Mouse (Mus musculus) lung, embryonic 16.5 days (tissue): Measurements from ENCODE around the gene Psg19. TPM values are rescaled to one million over a fixed set of nuclear protein-coding genes. Genes with fewer than 3 reads are reported as not detected.

Experiments used
- ATAC-seq: fragments of 200-750 bp; cut with Nextera tagmentation; 2 replicates; pipeline ENCODE4 v1.8.0; 2017; ENCODE audit warnings: low read depth, mild to moderate bottlenecking, moderate library complexity
- H3K27ac ChIP-seq: fragments of 300-500 bp; sonication (generic); 2 replicates; pipeline ENCODE4 v1.5.1; 2014; ENCODE audit warnings: mild to moderate bottlenecking, control low read depth, low read length
- H3K27me3 ChIP-seq: fragments of 300-500 bp; sonication (generic); 2 replicates; pipeline ENCODE4 v1.6.1; 2014; ENCODE audit warnings: low read depth, low read length, mixed read lengths; ENCODE audit not compliant: control insufficient read depth, insufficient read depth
- H3K36me3 ChIP-seq: fragments of 300-500 bp; sonication (generic); 2 replicates; pipeline ENCODE4 v1.6.1; 2014; ENCODE audit warnings: low read length; ENCODE audit not compliant: control insufficient read depth, insufficient read depth
- H3K4me1 ChIP-seq: fragments of 300-500 bp; sonication (generic); replicated peaks from 2 replicates; pipeline ENCODE4 v1.6.1; 2014; ENCODE audit warnings: low read length, mixed read lengths; ENCODE audit not compliant: control insufficient read depth, insufficient read depth
- H3K4me2 ChIP-seq: fragments of 300-500 bp; sonication (generic); 2 replicates; pipeline ENCODE4 v1.6.1; 2014; ENCODE audit warnings: low read depth, low read length, control low read depth
- H3K4me3 ChIP-seq: fragments of 300-500 bp; sonication (generic); 2 replicates; pipeline ENCODE4 v1.5.1; 2014; ENCODE audit warnings: mild to moderate bottlenecking, low read length, control low read depth
- H3K9ac ChIP-seq: fragments of 300-500 bp; sonication (generic); 2 replicates; pipeline ENCODE4 v1.6.1; 2014; ENCODE audit warnings: low read length, control low read depth
- H3K9me3 ChIP-seq: fragments of 300-500 bp; sonication (generic); 2 replicates; pipeline ENCODE4 v1.6.1; 2016; ENCODE audit warnings: low read length; ENCODE audit not compliant: control insufficient read depth
- WGBS: fragments of 180-500 bp; shearing (Covaris S2); extraction: QIAGEN DNeasy Blood & Tissue Kit; methylation state at CpG from one replicate; pipeline ENCODE4 v1.1.7; 2014; 5-methylcytosine and 5-hydroxymethylcytosine counted together
- polyA plus RNA-seq: library from polyadenylated mRNA; unstranded; fragments of >200 nt; fragmentation: Nextera tagmentation; extraction: Ambion mirVana; gene quantifications from 2 replicates; pipeline ENCODE4 v1.2.1, GENCODE M21; 2015

The Psg19 gene
- polyA plus RNA-seq = not detected in 2 replicates

DNA sequence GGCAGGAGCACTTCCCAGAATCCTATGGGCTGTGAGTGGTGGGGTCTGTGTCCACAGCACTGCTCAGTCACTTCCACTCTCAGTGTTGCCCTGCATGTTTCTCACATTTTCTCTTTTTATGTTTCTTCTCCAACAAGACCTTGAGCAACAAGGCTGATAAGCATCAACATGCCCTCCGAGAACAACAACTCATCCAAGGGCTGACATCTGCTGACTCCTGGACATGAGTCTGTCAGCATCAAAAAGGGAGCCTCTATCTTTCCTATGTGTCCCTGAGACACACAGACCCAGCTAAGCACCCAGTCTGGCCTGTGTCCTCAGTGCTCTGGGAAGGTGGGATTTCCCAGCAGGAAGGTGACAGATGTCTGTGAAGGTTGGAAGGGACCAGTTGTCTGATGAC is at the start of gene Psg19:
Gene Psg19 (minus strand): TSS at position 101 of the 400 bp plus-strand sequence.
- no peak for ATAC-seq
- WGBS = 74% methylated on average over 1 of the region's 1 CpGs
- Histone ChIP-seq H3K9me3 (no peaks in the 10 kb centered on the region), H3K9ac (no peak within 1 kb of the TSS), H3K4me3 (no peak within 1 kb of the TSS), H3K27ac (no peak within 1 kb of the TSS), H3K4me1 (no peaks in the 10 kb centered on the region), H3K36me3 (no peaks in the 10 kb centered on the region), H3K27me3 (no peaks in the 10 kb centered on the region), H3K4me2 (no peak within 1 kb of the TSS)

DNA sequence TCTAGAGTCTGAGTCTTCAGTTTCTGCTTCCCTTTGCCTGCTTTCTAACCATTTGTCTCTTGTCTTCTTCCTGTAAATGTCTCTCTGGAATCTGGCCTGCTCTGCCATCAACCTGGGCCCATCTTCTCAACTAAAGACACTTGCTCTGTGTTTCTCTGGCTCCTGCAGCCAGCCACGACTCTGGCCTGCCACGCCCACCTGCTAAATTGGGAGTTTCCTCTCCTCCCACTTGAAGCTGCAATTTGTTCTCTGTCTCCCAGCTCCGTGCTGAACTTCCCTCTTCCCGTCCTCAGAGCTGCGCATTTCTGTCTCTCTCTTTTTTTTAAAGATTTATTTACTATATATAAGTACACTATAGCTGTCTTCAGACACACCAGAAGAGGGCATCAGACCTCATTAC is 46.5 kb upstream of the Psg19 start:
- H3K4me2 ChIP-seq = no peak overlapping the region
- H3K4me1 ChIP-seq = 0 out of 2 replicates have a peak, but pooled peaks cover 8% of the 10 kb centered on the region
- H3K27me3 ChIP-seq = no peaks in the 10 kb centered on the region
- H3K27ac ChIP-seq = no peak overlapping the region
- H3K9me3 ChIP-seq = no peaks in the 10 kb centered on the region
- no peak for ATAC-seq
- H3K36me3 ChIP-seq = no peaks in the 10 kb centered on the region
- H3K9ac ChIP-seq = no peak overlapping the region
- no peak overlapping the region for H3K4me3 ChIP-seq
- WGBS = 20% methylated on average over 5 of the region's 5 CpGs

DNA sequence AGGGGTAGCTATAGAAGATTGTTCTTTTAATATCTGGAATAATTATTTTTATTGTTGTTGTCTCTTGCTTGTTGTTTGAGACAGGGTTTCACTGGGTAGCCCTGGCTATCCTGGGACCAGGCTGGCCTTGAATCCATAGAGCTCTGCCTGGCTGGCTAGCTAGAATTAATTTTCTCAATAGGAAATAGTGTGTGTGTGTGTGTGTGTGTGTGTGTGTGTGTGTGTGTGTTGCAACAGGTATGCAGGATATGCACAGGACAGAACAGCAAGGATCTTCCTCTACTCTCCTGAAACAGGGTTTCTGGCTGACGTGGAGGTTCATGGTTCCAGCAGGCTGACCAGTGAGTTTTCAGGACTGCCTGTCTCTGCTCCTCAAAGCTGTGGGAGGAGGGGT is 42.9 kb upstream of the Psg19 start:
- ATAC-seq = no peak
- H3K9ac ChIP-seq = peak overlapping the region; percentile 65

DNA sequence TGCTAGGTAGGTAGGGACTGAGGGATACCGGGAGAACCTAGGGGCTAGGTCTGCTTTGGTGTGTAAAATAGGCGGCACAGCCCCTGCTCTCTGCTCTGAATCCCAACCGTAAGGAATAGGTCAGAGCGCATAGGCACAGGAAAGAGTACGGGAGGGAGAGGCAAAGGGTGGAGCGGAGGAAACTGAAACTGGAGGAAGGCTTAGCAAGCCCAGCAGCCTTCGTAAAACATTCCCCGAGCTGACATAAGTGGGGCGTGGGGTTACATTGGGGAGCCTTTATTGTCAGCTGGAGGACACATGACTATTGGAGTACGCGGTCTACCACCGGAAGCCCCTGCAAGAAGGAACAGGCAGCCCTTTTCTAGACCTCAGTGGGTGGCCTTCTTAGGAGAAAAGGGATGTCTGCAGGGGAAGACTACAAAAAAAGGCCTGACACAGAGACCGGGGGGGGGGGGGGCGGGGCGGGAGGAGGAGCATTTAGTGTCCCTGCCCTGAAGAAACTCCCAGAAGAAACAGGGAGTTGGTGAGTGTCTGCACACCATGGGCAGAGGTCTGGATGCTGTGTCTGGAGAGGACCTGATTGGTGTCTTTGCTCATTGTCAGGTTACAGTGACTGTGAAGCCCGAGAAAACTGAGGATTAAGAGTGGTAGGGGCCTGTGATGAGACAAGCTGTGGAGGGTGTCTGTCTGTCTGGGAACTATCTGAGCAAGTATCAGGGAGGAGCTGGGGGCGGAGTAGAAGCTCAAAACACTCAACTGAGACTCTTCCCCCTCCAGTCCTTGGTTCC is 42.3 kb upstream of the Psg19 start:
- Histone ChIP-seq H3K4me1 (0 out of 2 replicates have a peak, but pooled peaks cover 4% of the 10 kb centered on the region), H3K27ac (peak overlapping the region; percentile 98), H3K36me3 (no peaks in the 10 kb centered on the region), H3K27me3 (no peaks in the 10 kb centered on the region), H3K4me3 (peak overlapping the region; percentile 55), H3K9ac (peak overlapping the region; percentile 67), H3K4me2 (peak overlapping the region; percentile 77), H3K9me3 (no peaks in the 10 kb centered on the region)
- ATAC-seq = peak; percentile 93
- 3% methylated on average over 14 of the region's 17 CpGs for WGBS

More for the DNA sequence above, 42.9 kb upstream of the Psg19 start:
- Histone ChIP-seq H3K4me2 (peak overlapping the region; percentile 57), H3K27me3 (no peaks in the 10 kb centered on the region), H3K36me3 (no peaks in the 10 kb centered on the region), H3K27ac (peak overlapping the region; percentile 90), H3K9me3 (no peaks in the 10 kb centered on the region), H3K4me3 (peak overlapping the region; percentile 41), H3K4me1 (0 out of 2 replicates have a peak, but pooled peaks cover 4% of the 10 kb centered on the region)
- WGBS = 54% methylated on average over 1 of the region's 1 CpGs

DNA sequence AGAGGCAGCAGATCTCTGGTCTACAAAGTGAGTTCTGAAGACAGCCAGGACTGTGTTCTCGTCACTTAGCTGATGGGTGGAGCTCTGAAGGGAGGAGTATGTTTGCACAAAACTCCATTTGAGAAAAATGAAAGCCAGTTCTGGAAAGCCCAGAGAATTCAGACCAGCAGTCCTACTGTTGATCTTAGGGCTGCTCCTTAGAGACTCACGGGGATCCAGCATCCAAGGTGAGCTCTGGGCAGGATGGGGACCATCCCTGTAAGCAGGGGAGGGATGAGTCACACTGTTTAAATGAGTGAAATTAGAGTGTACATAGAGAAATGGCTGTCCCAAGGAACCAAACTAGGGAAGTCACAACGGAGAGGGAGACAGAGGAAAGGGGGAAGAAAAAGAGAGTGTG is 41.5 kb upstream of the Psg19 start, which contains the start of gene Mill2:
Gene Mill2 (plus strand): TSS at position 102 of the 400 bp plus-strand sequence.
- Histone ChIP-seq H3K4me2 (peak within 1 kb of the TSS; percentile 77), H3K27me3 (no peaks in the 10 kb centered on the region), H3K9me3 (no peaks in the 10 kb centered on the region), H3K4me3 (peak within 1 kb of the TSS; percentile 55), H3K27ac (peak within 1 kb of the TSS; percentile 98), H3K9ac (peak within 1 kb of the TSS; percentile 67), H3K36me3 (no peaks in the 10 kb centered on the region), H3K4me1 (0 out of 2 replicates have a peak, but pooled peaks cover 4% of the 10 kb centered on the region)
- 5% methylated on average over 3 of the region's 3 CpGs for WGBS
- peak; percentile 79 for ATAC-seq

DNA sequence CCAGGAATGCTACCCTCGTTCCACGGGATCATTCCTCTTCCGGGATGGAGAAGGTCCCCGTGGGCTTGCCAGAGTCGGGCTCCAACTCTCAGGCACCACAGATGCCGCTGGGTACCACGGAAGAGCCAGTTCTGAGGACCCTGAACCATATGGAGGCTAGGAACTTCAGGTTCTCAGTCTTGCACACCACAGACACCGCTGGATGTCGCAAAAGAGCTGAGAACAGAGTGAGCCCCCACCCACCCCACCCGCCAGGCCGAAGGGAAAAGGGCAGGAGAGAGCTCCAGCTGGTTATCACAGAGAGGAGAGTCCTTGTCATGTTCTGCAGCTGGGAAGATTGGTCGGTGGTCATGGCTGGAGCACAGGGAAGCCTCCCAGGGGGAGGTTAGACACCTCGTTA is 34.0 kb upstream of the Psg19 start:
- H3K27me3 ChIP-seq = no peaks in the 10 kb centered on the region

DNA sequence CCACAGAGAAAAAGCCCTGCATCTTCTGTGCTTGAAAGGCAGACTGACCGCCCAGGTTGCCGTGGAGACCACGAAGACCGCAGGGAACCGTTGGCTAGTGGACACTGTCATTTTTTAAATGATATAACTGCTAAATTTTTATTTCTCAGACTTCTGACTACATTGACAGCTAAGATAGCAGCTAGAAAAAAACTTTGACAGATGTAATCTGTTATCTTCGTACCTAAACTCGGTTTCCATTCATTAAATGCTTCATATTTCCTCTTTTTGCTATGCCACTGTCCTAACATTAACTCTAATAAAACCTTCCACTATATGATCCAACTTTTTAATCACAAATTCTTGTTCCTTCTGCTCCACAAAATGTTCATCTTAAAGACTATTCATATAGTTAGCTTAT is 31.2 kb upstream of the Psg19 start:
- Histone ChIP-seq H3K9ac (no peak overlapping the region), H3K27me3 (no peaks in the 10 kb centered on the region), H3K4me2 (no peak overlapping the region), H3K9me3 (no peaks in the 10 kb centered on the region), H3K36me3 (no peaks in the 10 kb centered on the region), H3K4me3 (no peak overlapping the region), H3K27ac (no peak overlapping the region), H3K4me1 (no peaks in the 10 kb centered on the region)
- ATAC-seq = no peak
- 75% methylated on average over 7 of the region's 7 CpGs for WGBS

More for the DNA sequence above, 34.0 kb upstream of the Psg19 start:
- Histone ChIP-seq H3K4me1 (no peaks in the 10 kb centered on the region), H3K36me3 (no peaks in the 10 kb centered on the region), H3K27ac (no peak overlapping the region), H3K4me3 (no peak overlapping the region), H3K9ac (no peak overlapping the region), H3K9me3 (no peaks in the 10 kb centered on the region), H3K4me2 (no peak overlapping the region)
- WGBS = 40% methylated on average over 13 of the region's 13 CpGs
- ATAC-seq = no peak

DNA sequence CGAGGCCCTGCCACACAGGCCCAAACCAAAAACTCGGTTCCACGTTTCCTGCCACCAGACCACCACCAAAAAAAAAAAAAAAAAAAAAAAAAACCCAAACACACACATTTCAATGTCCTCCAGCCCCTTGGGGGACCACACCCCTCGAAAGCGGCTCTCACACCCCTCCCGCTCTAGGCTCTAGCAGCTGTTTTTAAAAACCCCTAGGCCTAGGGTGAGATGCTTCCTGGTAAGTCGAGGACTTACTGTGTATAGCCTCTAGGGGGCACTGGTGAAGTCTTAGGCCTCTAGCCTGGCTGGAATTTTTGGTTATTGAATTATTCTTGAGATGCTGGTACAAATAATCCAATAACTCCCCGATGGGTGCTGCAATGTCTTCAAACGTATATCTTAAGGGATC is 30.3 kb upstream of the Psg19 start:
- no peaks in the 10 kb centered on the region for H3K9me3 ChIP-seq
- H3K9ac ChIP-seq = no peak overlapping the region
- ATAC-seq = no peak
- H3K4me3 ChIP-seq = no peak overlapping the region
- H3K4me1 ChIP-seq = no peaks in the 10 kb centered on the region
- H3K36me3 ChIP-seq = no peaks in the 10 kb centered on the region
- H3K4me2 ChIP-seq = no peak overlapping the region
- no peaks in the 10 kb centered on the region for H3K27me3 ChIP-seq
- WGBS = 64% methylated on average over 9 of the region's 9 CpGs
- no peak overlapping the region for H3K27ac ChIP-seq

DNA sequence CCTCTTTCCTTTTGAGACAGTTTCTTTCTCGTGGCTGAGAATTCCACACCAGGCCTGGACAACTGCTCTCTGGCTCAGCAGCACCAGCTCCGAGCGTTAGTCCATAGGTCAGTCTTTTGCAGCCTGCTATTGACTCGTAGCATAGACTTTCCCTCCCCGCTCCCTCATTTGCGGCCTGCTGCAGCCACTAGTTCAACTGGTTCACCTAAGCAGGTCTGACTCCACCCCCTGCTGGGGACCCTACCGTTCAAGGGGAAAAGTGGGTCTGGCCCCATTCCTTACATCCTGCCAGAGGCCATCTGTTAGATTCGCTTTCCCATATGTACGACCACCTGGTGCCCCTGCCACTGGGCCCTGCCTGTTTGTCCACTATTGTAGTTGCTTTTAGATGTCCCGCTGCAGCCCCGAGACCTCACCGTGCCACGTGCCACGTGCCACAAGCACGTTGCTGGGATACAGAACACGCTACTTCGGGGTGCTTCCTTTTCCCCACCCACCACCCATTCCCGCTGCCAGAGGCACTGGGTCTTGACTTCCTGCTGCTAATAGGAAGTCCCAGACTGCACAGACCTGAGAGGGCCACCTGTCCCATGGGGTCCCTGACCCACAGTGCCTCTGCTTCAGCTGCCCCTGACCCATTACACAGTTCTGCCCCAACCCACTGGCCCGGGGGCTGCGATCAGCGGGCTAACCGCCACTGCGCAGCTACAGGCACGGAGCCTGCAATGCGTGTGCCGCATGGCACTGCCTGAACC is 29.6 kb upstream of the Psg19 start:
- H3K4me3 ChIP-seq = no peak overlapping the region
- ATAC-seq = no peak
- H3K9ac ChIP-seq = no peak overlapping the region
- H3K9me3 ChIP-seq = no peaks in the 10 kb centered on the region
- no peaks in the 10 kb centered on the region for H3K27me3 ChIP-seq
- WGBS = 53% methylated on average over 26 of the region's 26 CpGs
- H3K4me1 ChIP-seq = no peaks in the 10 kb centered on the region
- no peak overlapping the region for H3K4me2 ChIP-seq
- H3K36me3 ChIP-seq = no peaks in the 10 kb centered on the region
- H3K27ac ChIP-seq = no peak overlapping the region
